Mouse (Mus musculus): ENCODE results near the gene Dnaja4. TPM values are rescaled to one million over a fixed set of nuclear protein-coding genes. Genes with fewer than 3 reads are reported as not detected.

Dnaja4 gene
- polyA plus RNA-seq, 1 experiment from 2014 or later: 6.5 TPM

- Histone ChIP-seq H3K36me3 (ENCODE audit: control insufficient read depth, insufficient read depth, low read length) (no peaks in the 10 kb centered on the region), H3K4me1 (ENCODE audit: control insufficient read depth, insufficient read depth, low read length) (peaks cover 6% of the 10 kb centered on the region), H3K9ac (ENCODE audit: low read length) (no peak overlapping the region), H3K27me3 (ENCODE audit: control insufficient read depth, insufficient read depth, low read length) (no peaks in the 10 kb centered on the region), H3K4me3 (replicated peaks; ENCODE audit: low read length) (no peak overlapping the region), H3K9me3 (replicated peaks; ENCODE audit: control insufficient read depth, low read length) (no peaks in the 10 kb centered on the region), H3K27ac (ENCODE audit: low read length) (no peak overlapping the region), H3K4me2 (ENCODE audit: low read depth, low read length) (peak overlapping the region; percentile 32)
- no peak for ATAC-seq (ENCODE audit: insufficient read depth, low FRiP score)
- 17% methylated on average over 9 of the region's 9 CpGs for WGBS
Observed at GRCm38 (mm10) chr9:54736284-54736701, 37.6 kb downstream of the Dnaja4 start.

- H3K4me3 ChIP-seq (replicated peaks; ENCODE audit: low read length): no peak overlapping the region
- no peaks in the 10 kb centered on the region for H3K9me3 ChIP-seq (replicated peaks; ENCODE audit: control insufficient read depth, low read length)
- H3K4me2 ChIP-seq (ENCODE audit: low read depth, low read length): no peak overlapping the region
- no peak overlapping the region for H3K27ac ChIP-seq (ENCODE audit: low read length)
- 0 out of 2 replicates have a peak overlapping the region, but pooled peaks have one; percentile 2 for H3K9ac ChIP-seq (ENCODE audit: low read length)
- H3K27me3 ChIP-seq (ENCODE audit: control insufficient read depth, insufficient read depth, low read length): no peaks in the 10 kb centered on the region
- no peaks in the 10 kb centered on the region for H3K36me3 ChIP-seq (ENCODE audit: control insufficient read depth, insufficient read depth, low read length)
- ATAC-seq (ENCODE audit: insufficient read depth, low FRiP score): no peak
- H3K4me1 ChIP-seq (ENCODE audit: control insufficient read depth, insufficient read depth, low read length): peaks cover 3% of the 10 kb centered on the region
- WGBS: 26% methylated on average over 3 of the region's 3 CpGs
Observed at GRCm38 (mm10) chr9:54738376-54738775, 39.7 kb downstream of the Dnaja4 start.

- no peaks in the 10 kb centered on the region for H3K27me3 ChIP-seq (ENCODE audit: control insufficient read depth, insufficient read depth, low read length)
- no peak overlapping the region for H3K4me2 ChIP-seq (ENCODE audit: low read depth, low read length)
- H3K9ac ChIP-seq (ENCODE audit: low read length): no peak overlapping the region
- whole genome bisulfite sequencing: 69% methylated on average over 4 of the region's 4 CpGs
- ATAC-seq (ENCODE audit: insufficient read depth, low FRiP score): no peak
- no peaks in the 10 kb centered on the region for H3K9me3 ChIP-seq (replicated peaks; ENCODE audit: control insufficient read depth, low read length)
- no peak overlapping the region for H3K4me3 ChIP-seq (replicated peaks; ENCODE audit: low read length)
- H3K27ac ChIP-seq (ENCODE audit: low read length): no peak overlapping the region
- no peaks in the 10 kb centered on the region for H3K4me1 ChIP-seq (ENCODE audit: control insufficient read depth, insufficient read depth, low read length)
- H3K36me3 ChIP-seq (ENCODE audit: control insufficient read depth, insufficient read depth, low read length): no peaks in the 10 kb centered on the region
Observed at GRCm38 (mm10) chr9:54743891-54744290, 45.2 kb downstream of the Dnaja4 start.

GRCm38 (mm10) chr9:54745740-54746370, 47.2 kb downstream of the Dnaja4 start:
- Histone ChIP-seq H3K4me2 (ENCODE audit: low read depth, low read length) (no peak overlapping the region), H3K4me1 (ENCODE audit: control insufficient read depth, insufficient read depth, low read length) (no peaks in the 10 kb centered on the region), H3K9me3 (replicated peaks; ENCODE audit: control insufficient read depth, low read length) (no peaks in the 10 kb centered on the region), H3K27ac (ENCODE audit: low read length) (no peak overlapping the region), H3K36me3 (ENCODE audit: control insufficient read depth, insufficient read depth, low read length) (no peaks in the 10 kb centered on the region), H3K4me3 (replicated peaks; ENCODE audit: low read length) (no peak overlapping the region), H3K27me3 (ENCODE audit: control insufficient read depth, insufficient read depth, low read length) (no peaks in the 10 kb centered on the region), H3K9ac (ENCODE audit: low read length) (no peak overlapping the region)
- WGBS: 37% methylated on average over 13 of the region's 13 CpGs
- ATAC-seq (ENCODE audit: insufficient read depth, low FRiP score): peak; percentile 33; the same call in 1 of the 2 replicates

GRCm38 (mm10) chr9:54750215-54750981, 51.7 kb downstream of the Dnaja4 start:
- H3K27me3 ChIP-seq (ENCODE audit: control insufficient read depth, insufficient read depth, low read length): 0 out of 2 replicates have a peak, but pooled peaks cover 5% of the 10 kb centered on the region
- H3K9me3 ChIP-seq (replicated peaks; ENCODE audit: control insufficient read depth, low read length): no peaks in the 10 kb centered on the region
- peak; percentile 47; the same call in 1 of the 2 replicates for ATAC-seq (ENCODE audit: insufficient read depth, low FRiP score)
- no peak overlapping the region for H3K4me3 ChIP-seq (replicated peaks; ENCODE audit: low read length)
- H3K36me3 ChIP-seq (ENCODE audit: control insufficient read depth, insufficient read depth, low read length): no peaks in the 10 kb centered on the region
- no peak overlapping the region for H3K27ac ChIP-seq (ENCODE audit: low read length)
- no peak overlapping the region for H3K4me2 ChIP-seq (ENCODE audit: low read depth, low read length)
- WGBS: 76% methylated on average over 7 of the region's 7 CpGs
- no peak overlapping the region for H3K9ac ChIP-seq (ENCODE audit: low read length)
- H3K4me1 ChIP-seq (ENCODE audit: control insufficient read depth, insufficient read depth, low read length): no peaks in the 10 kb centered on the region

GRCm38 (mm10) chr9:54751684-54752083, 53.0 kb downstream of the Dnaja4 start:
- WGBS: 80% methylated on average over 2 of the region's 2 CpGs
- no peak for ATAC-seq (ENCODE audit: insufficient read depth, low FRiP score)
- H3K27me3 ChIP-seq (ENCODE audit: control insufficient read depth, insufficient read depth, low read length): 0 out of 2 replicates have a peak, but pooled peaks cover 5% of the 10 kb centered on the region
- H3K27ac ChIP-seq (ENCODE audit: low read length): no peak overlapping the region
- no peaks in the 10 kb centered on the region for H3K4me1 ChIP-seq (ENCODE audit: control insufficient read depth, insufficient read depth, low read length)
- no peak overlapping the region for H3K4me3 ChIP-seq (replicated peaks; ENCODE audit: low read length)
- no peak overlapping the region for H3K9ac ChIP-seq (ENCODE audit: low read length)
- no peaks in the 10 kb centered on the region for H3K36me3 ChIP-seq (ENCODE audit: control insufficient read depth, insufficient read depth, low read length)
- no peaks in the 10 kb centered on the region for H3K9me3 ChIP-seq (replicated peaks; ENCODE audit: control insufficient read depth, low read length)
- no peak overlapping the region for H3K4me2 ChIP-seq (ENCODE audit: low read depth, low read length)

GRCm38 (mm10) chr9:54752201-54752943, 53.7 kb downstream of the Dnaja4 start:
- no peak overlapping the region for H3K27ac ChIP-seq (ENCODE audit: low read length)
- no peaks in the 10 kb centered on the region for H3K4me1 ChIP-seq (ENCODE audit: control insufficient read depth, insufficient read depth, low read length)
- no peak overlapping the region for H3K4me3 ChIP-seq (replicated peaks; ENCODE audit: low read length)
- H3K36me3 ChIP-seq (ENCODE audit: control insufficient read depth, insufficient read depth, low read length): no peaks in the 10 kb centered on the region
- 33% methylated on average over 21 of the region's 21 CpGs for WGBS
- H3K9me3 ChIP-seq (replicated peaks; ENCODE audit: control insufficient read depth, low read length): no peaks in the 10 kb centered on the region
- 0 out of 2 replicates have a peak, but pooled peaks cover 5% of the 10 kb centered on the region for H3K27me3 ChIP-seq (ENCODE audit: control insufficient read depth, insufficient read depth, low read length)
- H3K4me2 ChIP-seq (ENCODE audit: low read depth, low read length): no peak overlapping the region
- H3K9ac ChIP-seq (ENCODE audit: low read length): no peak overlapping the region
- ATAC-seq (ENCODE audit: insufficient read depth, low FRiP score): no peak

- Histone ChIP-seq H3K4me1 (ENCODE audit: control insufficient read depth, insufficient read depth, low read length) (no peaks in the 10 kb centered on the region), H3K4me3 (replicated peaks; ENCODE audit: low read length) (no peak overlapping the region), H3K9ac (ENCODE audit: low read length) (no peak overlapping the region), H3K27me3 (ENCODE audit: control insufficient read depth, insufficient read depth, low read length) (0 out of 2 replicates have a peak, but pooled peaks cover 5% of the 10 kb centered on the region), H3K27ac (ENCODE audit: low read length) (no peak overlapping the region), H3K36me3 (ENCODE audit: control insufficient read depth, insufficient read depth, low read length) (no peaks in the 10 kb centered on the region), H3K4me2 (ENCODE audit: low read depth, low read length) (no peak overlapping the region), H3K9me3 (replicated peaks; ENCODE audit: control insufficient read depth, low read length) (no peaks in the 10 kb centered on the region)
- 43% methylated on average over 11 of the region's 11 CpGs for WGBS
- no peak for ATAC-seq (ENCODE audit: insufficient read depth, low FRiP score)
Observed at GRCm38 (mm10) chr9:54752944-54753295, 54.2 kb downstream of the Dnaja4 start.

- no peak for ATAC-seq (ENCODE audit: insufficient read depth, low FRiP score)
Observed at GRCm38 (mm10) chr9:54759592-54759991, 60.9 kb downstream of the Dnaja4 start.

More at GRCm38 (mm10) chr9:54759592-54759991, 60.9 kb downstream of the Dnaja4 start:
- H3K4me3 ChIP-seq (replicated peaks; ENCODE audit: low read length): no peak overlapping the region
- H3K4me2 ChIP-seq (ENCODE audit: low read depth, low read length): no peak overlapping the region
- no peaks in the 10 kb centered on the region for H3K9me3 ChIP-seq (replicated peaks; ENCODE audit: control insufficient read depth, low read length)
- peaks cover 22% of the 10 kb centered on the region for H3K27me3 ChIP-seq (ENCODE audit: control insufficient read depth, insufficient read depth, low read length)
- H3K27ac ChIP-seq (ENCODE audit: low read length): no peak overlapping the region
- no peaks in the 10 kb centered on the region for H3K4me1 ChIP-seq (ENCODE audit: control insufficient read depth, insufficient read depth, low read length)
- no peak overlapping the region for H3K9ac ChIP-seq (ENCODE audit: low read length)
- no peaks in the 10 kb centered on the region for H3K36me3 ChIP-seq (ENCODE audit: control insufficient read depth, insufficient read depth, low read length)
- WGBS: 35% methylated on average over 6 of the region's 6 CpGs

Measured in stomach, embryonic 16.5 days (tissue).